Mouse (Mus musculus) liver, postnatal 0 days (tissue): Measurements from ENCODE around the gene Vmn1r126. TPM values are rescaled to one million over a fixed set of nuclear protein-coding genes. Genes with fewer than 3 reads are reported as not detected.
"Not testable (repeated sequence)": the region's sequence is repeated elsewhere in the genome, so short reads cannot be mapped to it uniquely, and the experiment has no call there.

Experiments
- ATAC-seq: fragments of 200-750 bp; cut with Nextera tagmentation; 2 replicates; pipeline ENCODE4 v1.8.0; 2017; ENCODE audit warnings: mild to moderate bottlenecking, moderate library complexity
- DNase-seq: peaks from one replicate; pipeline ENCODE4 v3.0.0-alpha.2; 2016
- H3K27ac ChIP-seq: fragments of 300-500 bp; sonication (generic); 2 replicates; pipeline ENCODE4 v1.5.1; 2014; ENCODE audit warnings: antibody characterized with exemption, moderate library complexity, mild to moderate bottlenecking, low read depth
- H3K27me3 ChIP-seq: fragments of 300-500 bp; sonication (generic); 2 replicates; pipeline ENCODE4 v1.6.1; 2014; ENCODE audit warnings: low read length, control low read depth, mixed read lengths; ENCODE audit not compliant: insufficient read depth
- H3K36me3 ChIP-seq: fragments of 300-500 bp; sonication (generic); replicated peaks from 2 replicates; pipeline ENCODE4 v1.6.1; 2014; ENCODE audit warnings: mild to moderate bottlenecking, control low read depth, low read length, moderate library complexity, mixed read lengths; ENCODE audit not compliant: insufficient read depth
- H3K4me1 ChIP-seq: fragments of 300-500 bp; sonication (generic); 2 replicates; pipeline ENCODE4 v1.6.1; 2014; ENCODE audit warnings: antibody characterized with exemption, mild to moderate bottlenecking, control low read depth; ENCODE audit not compliant: insufficient read depth
- H3K4me2 ChIP-seq: fragments of 300-500 bp; sonication (generic); 2 replicates; pipeline ENCODE4 v1.6.1; 2014; ENCODE audit warnings: low read depth, mild to moderate bottlenecking, low read length, moderate library complexity, mixed read lengths
- H3K4me3 ChIP-seq: fragments of 300-500 bp; sonication (generic); 2 replicates; pipeline ENCODE4 v1.5.1; 2014; ENCODE audit warnings: low read depth, low read length
- H3K9ac ChIP-seq: fragments of 300-500 bp; sonication (generic); replicated peaks from 2 replicates; pipeline ENCODE4 v1.6.1; 2014; ENCODE audit warnings: mild to moderate bottlenecking, moderate library complexity
- H3K9me3 ChIP-seq: fragments of 300-500 bp; sonication (generic); 2 replicates; pipeline ENCODE4 v1.6.1; 2016; ENCODE audit warnings: mild to moderate bottlenecking, control low read depth, low read length, mixed read lengths
- WGBS: fragments of 180-500 bp; shearing (Covaris S2); extraction: QIAGEN DNeasy Blood & Tissue Kit; methylation state at CpG from one replicate; pipeline ENCODE4 v1.1.7; 2014; ENCODE audit not compliant: insufficient replicate concordance; 5-methylcytosine and 5-hydroxymethylcytosine counted together
- polyA plus RNA-seq: library from polyadenylated mRNA; unstranded; fragments of >200 nt; fragmentation: Nextera tagmentation; extraction: Ambion mirVana; gene quantifications from 2 replicates; pipeline ENCODE4 v1.2.1, GENCODE M21; 2015

Gene Vmn1r126
- not detected in 2 replicates for polyA plus RNA-seq

DNA sequence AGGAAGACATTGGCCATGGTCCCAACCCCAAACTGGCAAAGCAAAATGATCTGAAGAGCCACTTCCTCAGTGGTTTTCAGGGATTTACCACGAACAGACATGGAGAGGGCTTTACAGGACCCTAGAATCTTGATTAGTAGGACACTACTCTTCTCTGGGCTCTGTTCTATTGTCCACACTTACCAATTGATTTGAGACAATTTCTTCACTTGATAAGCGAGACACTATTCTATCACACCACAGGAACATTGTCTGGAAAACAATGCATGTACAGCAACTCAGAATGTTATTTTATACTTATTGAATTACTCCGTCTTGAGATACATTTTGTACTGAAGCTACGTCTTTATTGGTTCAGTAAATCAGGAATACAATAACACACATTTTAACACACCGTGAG is at the start of gene Vmn1r126:
TSS of gene Vmn1r126 (minus strand) at position 101 of the 400 bp plus-strand sequence.
- not testable (repeated sequence) for ATAC-seq, H3K36me3 ChIP-seq, DNase-seq, H3K4me1 ChIP-seq, H3K4me3 ChIP-seq, H3K4me2 ChIP-seq, H3K9ac ChIP-seq, H3K27ac ChIP-seq, H3K27me3 ChIP-seq, H3K9me3 ChIP-seq
- no CpG with 5 or more reads among the region's 5 CpGs for WGBS

- 44% methylated on average over 1 of the region's 1 CpGs for WGBS
- not testable (repeated sequence) for H3K9me3 ChIP-seq, ATAC-seq
Observed at GRCm38 (mm10) chr7:21349073-21349472, 47.8 kb upstream of the Vmn1r126 start, which contains the start of gene Vmn1r128. Gene Vmn1r128, plus strand, starts transcription at chr7:21349373.

GRCm38 (mm10) chr7:21319761-21320160 is 18.5 kb upstream of the Vmn1r126 start, which contains the start of gene Vmn1r127:
Gene Vmn1r127, minus strand, starts transcription at chr7:21319861.
- not testable (repeated sequence) for H3K4me2 ChIP-seq, H3K27ac ChIP-seq, DNase-seq, H3K4me3 ChIP-seq, H3K9me3 ChIP-seq, H3K9ac ChIP-seq, ATAC-seq, H3K4me1 ChIP-seq, H3K27me3 ChIP-seq, H3K36me3 ChIP-seq
- no CpG with 5 or more reads among the region's 3 CpGs for WGBS

More at GRCm38 (mm10) chr7:21349073-21349472, 47.8 kb upstream of the Vmn1r126 start, which contains the start of gene Vmn1r128:
- not testable (repeated sequence) for DNase-seq, H3K27me3 ChIP-seq, H3K27ac ChIP-seq, H3K36me3 ChIP-seq, H3K4me3 ChIP-seq, H3K4me1 ChIP-seq, H3K4me2 ChIP-seq, H3K9ac ChIP-seq

GRCm38 (mm10) chr7:21271879-21272278 is 29.4 kb downstream of the Vmn1r126 start, which contains the start of gene Vmn1r125:
Gene Vmn1r125, plus strand, starts transcription at chr7:21272179.
- H3K36me3 ChIP-seq, H3K4me2 ChIP-seq, H3K27ac ChIP-seq, DNase-seq, H3K4me1 ChIP-seq, H3K9ac ChIP-seq, ATAC-seq, H3K4me3 ChIP-seq, H3K27me3 ChIP-seq, H3K9me3 ChIP-seq: not testable (repeated sequence)
- 50% methylated on average over 3 of the region's 3 CpGs for WGBS

GRCm38 (mm10) chr7:21260517-21260916 is 40.8 kb downstream of the Vmn1r126 start, which contains the start of gene Vmn1r124:
Gene Vmn1r124, minus strand, starts transcription at chr7:21260617.
- not testable (repeated sequence) for H3K27me3 ChIP-seq, H3K9me3 ChIP-seq, ATAC-seq, H3K4me2 ChIP-seq, H3K27ac ChIP-seq, DNase-seq, H3K4me3 ChIP-seq, H3K36me3 ChIP-seq, H3K9ac ChIP-seq, H3K4me1 ChIP-seq
- 64% methylated on average over 4 of the region's 4 CpGs for WGBS

Other genes starting within 250 kb of the Vmn1r126 start
- not detected in 2 replicates for gene Vmn1r120, start 247.7 kb downstream of the Vmn1r126 start, polyA plus RNA-seq
- not detected in 2 replicates for gene Vmn1r121, start 203.0 kb downstream of the Vmn1r126 start, polyA plus RNA-seq
- not detected in 2 replicates for gene Vmn1r122, start 167.3 kb downstream of the Vmn1r126 start, polyA plus RNA-seq
- gene Vmn1r123, start 139.3 kb downstream of the Vmn1r126 start, polyA plus RNA-seq = not detected in 2 replicates
- gene Gm5157, start 111.0 kb downstream of the Vmn1r126 start, polyA plus RNA-seq = not detected in 2 replicates
- not detected in 2 replicates for gene Vmn1r124, start 40.9 kb downstream of the Vmn1r126 start, polyA plus RNA-seq
- not detected in 2 replicates for gene Vmn1r125, start 29.3 kb downstream of the Vmn1r126 start, polyA plus RNA-seq
- not detected in 2 replicates for gene Vmn1r127, start 18.4 kb upstream of the Vmn1r126 start, polyA plus RNA-seq
- gene Vmn1r128, start 47.9 kb upstream of the Vmn1r126 start, polyA plus RNA-seq = not detected in 2 replicates
- not detected in 2 replicates for gene Vmn1r129, start 59.8 kb upstream of the Vmn1r126 start, polyA plus RNA-seq
- gene Gm6882, start 131.3 kb upstream of the Vmn1r126 start, polyA plus RNA-seq = not detected in 2 replicates
- gene Vmn1r130, start 210.3 kb upstream of the Vmn1r126 start, polyA plus RNA-seq = not detected in 2 replicates
- gene Vmn1r131, start 244.6 kb upstream of the Vmn1r126 start, polyA plus RNA-seq = not detected in 2 replicates